Mouse (Mus musculus): ENCODE data around the gene Crocc2.

GRCm38 (mm10) chr1:93161921-93162320 lies 6.6 kb upstream of the Crocc2 start:
- TF ChIP-seq EP300 (IDR thresholded peaks at IDR 0.05; ENCODE audit: low read depth), result no peak
- TF ChIP-seq CTCF (IDR thresholded peaks at IDR 0.05; ENCODE audit: low read depth), result no peak
